Mouse (Mus musculus) stomach, embryonic 15.5 days (tissue): Measurements from ENCODE around the gene Prss57. TPM values are rescaled to one million over a fixed set of nuclear protein-coding genes. Genes with fewer than 3 reads are reported as not detected.

Experiments used
- polyA plus RNA-seq: library from polyadenylated mRNA; unstranded; fragments of >200 nt; fragmentation: Nextera tagmentation; extraction: Ambion mirVana; gene quantifications from 2 replicates; pipeline ENCODE4 v1.2.1, GENCODE M21; 2015

Gene Prss57
- polyA plus RNA-seq, 1 experiment from 2014 or later: 0.31 TPM

Other genes starting within 250 kb of the Prss57 start
- 49.2 and 50.1 TPM in 2 replicates for gene Mier2, start 235.8 kb downstream of the Prss57 start, polyA plus RNA-seq
- not detected in 2 replicates for gene Theg, start 203.6 kb downstream of the Prss57 start, polyA plus RNA-seq
- 0.08 and 0.14 TPM in 2 replicates for gene C2cd4c, start 176.9 kb downstream of the Prss57 start, polyA plus RNA-seq
- gene Shc2, start 153.0 kb downstream of the Prss57 start, polyA plus RNA-seq: 9.1 and 10.6 TPM in 2 replicates
- not detected in 2 replicates for gene Odf3l2, start 145.2 kb downstream of the Prss57 start, polyA plus RNA-seq
- gene Madcam1, start 126.4 kb downstream of the Prss57 start, polyA plus RNA-seq: 36.4 and 41.1 TPM in 2 replicates
- gene Tpgs1, start 121.6 kb downstream of the Prss57 start, polyA plus RNA-seq: 58.2 and 59.3 TPM in 2 replicates
- 107 and 108 TPM in 2 replicates for gene Cdc34, start 108.8 kb downstream of the Prss57 start, polyA plus RNA-seq
- gene Gzmm, start 101.9 kb downstream of the Prss57 start, polyA plus RNA-seq: 0.40 and 0.57 TPM in 2 replicates
- gene Bsg, start 86.5 kb downstream of the Prss57 start, polyA plus RNA-seq: 1,050 and 1,128 TPM in 2 replicates
- 0.08 and 0.14 TPM in 2 replicates for gene Hcn2, start 74.3 kb downstream of the Prss57 start, polyA plus RNA-seq
- 33.9 and 38.7 TPM in 2 replicates for gene Polrmt, start 44.4 kb downstream of the Prss57 start, polyA plus RNA-seq
- gene Fgf22, start 35.9 kb downstream of the Prss57 start, polyA plus RNA-seq: 0.31 and 0.36 TPM in 2 replicates
- 87.8 and 88.1 TPM in 2 replicates for gene Rnf126, start 24.0 kb downstream of the Prss57 start, polyA plus RNA-seq
- 14.8 and 15.5 TPM in 2 replicates for gene Fstl3, start 13.7 kb downstream of the Prss57 start, polyA plus RNA-seq
- 53.3 and 54.1 TPM in 2 replicates for gene Palm, start 2.6 kb upstream of the Prss57 start, polyA plus RNA-seq
- 50.0 and 67.2 TPM in 2 replicates for gene Misp, start 30.0 kb upstream of the Prss57 start, polyA plus RNA-seq
- 295 and 299 TPM in 2 replicates for gene Ptbp1, start 63.5 kb upstream of the Prss57 start, polyA plus RNA-seq
- 5.2 and 10.6 TPM in 2 replicates for gene Prtn3, start 83.5 kb upstream of the Prss57 start, polyA plus RNA-seq
- 32.9 and 36.1 TPM in 2 replicates for gene Plppr3, start 83.7 kb upstream of the Prss57 start, polyA plus RNA-seq
- 3.8 and 11.1 TPM in 2 replicates for gene Elane, start 95.3 kb upstream of the Prss57 start, polyA plus RNA-seq
- not detected in 2 replicates for gene Cfd, start 99.9 kb upstream of the Prss57 start, polyA plus RNA-seq
- 43.6 and 47.8 TPM in 2 replicates for gene Med16, start 118.0 kb upstream of the Prss57 start, polyA plus RNA-seq
- 4.4 and 13.3 TPM in 2 replicates for gene Gm26602, start 119.9 kb upstream of the Prss57 start, polyA plus RNA-seq
- gene Kiss1r, start 126.0 kb upstream of the Prss57 start, polyA plus RNA-seq: 0.83 and 0.94 TPM in 2 replicates
- gene R3hdm4, start 130.2 kb upstream of the Prss57 start, polyA plus RNA-seq: 137 and 140 TPM in 2 replicates
- gene Arid3a, start 136.1 kb upstream of the Prss57 start, polyA plus RNA-seq: 9.8 and 10.0 TPM in 2 replicates
- 86.0 and 86.2 TPM in 2 replicates for gene Wdr18, start 169.2 kb upstream of the Prss57 start, polyA plus RNA-seq
- 0.27 and 0.34 TPM in 2 replicates for gene Grin3b, start 179.8 kb upstream of the Prss57 start, polyA plus RNA-seq
- gene Tmem259, start 193.4 kb upstream of the Prss57 start, polyA plus RNA-seq: 20.6 and 21.3 TPM in 2 replicates
- gene Cnn2, start 197.6 kb upstream of the Prss57 start, polyA plus RNA-seq: 274 and 279 TPM in 2 replicates
- gene Abca7, start 205.5 kb upstream of the Prss57 start, polyA plus RNA-seq: 4.2 and 4.8 TPM in 2 replicates
- 9.1 and 10.0 TPM in 2 replicates for gene Arhgap45, start 225.7 kb upstream of the Prss57 start, polyA plus RNA-seq
- gene Polr2e, start 248.8 kb upstream of the Prss57 start, polyA plus RNA-seq: 188 and 199 TPM in 2 replicates